Mouse (Mus musculus) left cerebral cortex, adult 11 months (tissue): ENCODE measurements around the gene Luc7l3.

Source experiments
- DNase-seq: peaks from one replicate; pipeline ENCODE4 v3.0.0; 2022; ENCODE audit warnings: low spot score

Luc7l3 gene

DNA sequence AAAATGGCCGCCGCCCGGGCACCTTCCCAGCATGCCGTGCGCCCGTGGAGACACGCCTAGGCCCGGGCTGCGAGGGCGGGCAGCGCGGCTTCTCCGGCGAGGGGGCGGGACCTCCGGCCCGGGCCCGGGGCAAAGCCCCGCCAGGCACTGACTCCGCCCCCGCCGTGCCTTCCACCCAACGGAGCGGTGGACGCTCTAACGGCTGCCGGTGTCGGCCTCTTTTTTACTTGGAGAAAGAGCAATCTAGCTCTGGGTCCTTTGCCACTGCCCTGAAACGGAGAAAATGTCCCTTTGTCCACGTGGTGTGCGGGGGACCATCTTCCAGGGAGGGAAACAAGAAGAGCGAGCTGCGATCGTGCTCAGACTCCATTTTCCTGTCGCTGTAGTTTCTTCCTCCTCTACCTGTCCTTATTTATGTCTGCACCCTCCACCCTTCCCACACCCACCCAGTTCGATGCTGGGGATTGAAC lies at the start of gene Luc7l3:
TSS of gene Luc7l3 (minus strand) at position 58 of the 470 bp plus-strand sequence.
- peak; percentile 86 for DNase-seq

DNA sequence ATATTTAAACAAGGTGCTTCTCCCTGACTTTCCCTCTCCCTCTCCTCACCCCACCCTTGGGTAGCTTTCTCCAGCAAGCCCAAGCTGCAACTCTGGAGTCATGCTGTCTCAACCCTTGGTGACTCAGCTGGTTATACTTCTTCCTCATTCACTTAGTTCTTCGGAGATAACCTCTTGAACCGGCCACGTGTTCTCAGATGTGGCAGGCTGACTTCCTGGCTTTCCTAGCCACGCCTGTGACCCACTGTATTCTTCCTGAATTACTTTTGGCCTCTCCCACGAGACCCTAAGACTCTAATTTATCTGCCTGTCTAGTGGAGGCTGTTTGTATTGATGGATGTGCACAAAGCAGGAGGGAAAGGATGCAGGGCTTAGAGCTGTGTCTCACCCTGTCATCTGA lies 49.0 kb upstream of the Luc7l3 start:
- DNase-seq: no peak

DNA sequence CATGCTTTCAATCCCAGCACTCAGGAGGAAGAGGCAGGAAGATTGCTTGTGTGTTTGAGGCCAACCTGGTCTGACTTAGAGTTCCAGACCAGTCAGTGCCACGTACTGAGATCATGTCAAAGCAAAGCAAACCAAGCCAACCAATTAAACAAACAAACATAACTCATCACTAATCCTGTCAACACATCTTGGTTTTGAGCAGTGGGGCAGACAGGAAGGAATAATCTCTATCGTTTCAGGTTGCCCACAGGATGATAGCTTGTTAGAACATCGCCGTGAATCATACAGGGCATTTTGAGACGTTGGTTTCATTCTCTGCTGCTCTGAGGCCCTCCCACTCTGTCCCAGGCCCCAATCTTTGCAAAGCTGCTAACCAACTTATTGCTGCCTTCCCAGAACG lies 48.2 kb upstream of the Luc7l3 start:
- DNase-seq: no peak

DNA sequence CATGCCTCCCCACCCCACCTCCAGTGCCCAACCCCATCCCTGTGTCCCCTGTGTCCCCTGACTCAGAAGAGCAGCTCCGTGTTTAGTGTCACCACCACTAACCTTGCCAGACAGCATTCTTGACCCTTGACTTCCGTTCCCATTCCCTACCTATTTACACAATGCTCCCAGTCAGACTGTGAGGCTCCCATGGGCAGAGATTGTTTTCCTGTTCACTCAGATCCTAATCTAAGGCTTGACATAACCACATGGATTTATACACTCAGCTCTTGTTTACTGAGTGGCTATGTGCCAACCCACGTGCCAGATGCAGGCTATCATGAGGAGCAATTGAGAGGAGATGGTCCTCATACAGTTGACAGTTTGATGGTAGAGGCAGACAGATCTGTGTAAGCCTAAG lies 43.6 kb upstream of the Luc7l3 start:
- DNase-seq: no peak

DNA sequence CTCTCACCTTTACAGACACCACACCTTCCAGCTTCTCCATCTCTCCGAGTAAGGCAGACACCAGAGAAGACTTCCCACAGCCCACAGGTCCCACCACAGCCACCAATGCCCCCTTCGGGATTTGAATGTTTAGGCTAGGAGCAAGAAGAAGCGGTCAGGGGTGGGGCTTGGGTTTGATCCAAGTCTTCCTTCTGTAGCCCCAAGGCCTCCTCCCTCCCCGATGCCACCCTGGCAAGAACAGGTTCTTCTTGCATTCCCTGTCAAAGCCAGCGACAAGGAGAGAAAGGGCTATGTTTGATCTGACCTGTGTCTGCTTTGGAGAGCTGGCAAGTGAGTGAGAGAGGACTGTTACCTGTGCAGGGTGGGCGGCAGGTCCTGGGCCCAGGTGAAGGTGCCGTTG lies 41.9 kb upstream of the Luc7l3 start:
- DNase-seq: no peak

DNA sequence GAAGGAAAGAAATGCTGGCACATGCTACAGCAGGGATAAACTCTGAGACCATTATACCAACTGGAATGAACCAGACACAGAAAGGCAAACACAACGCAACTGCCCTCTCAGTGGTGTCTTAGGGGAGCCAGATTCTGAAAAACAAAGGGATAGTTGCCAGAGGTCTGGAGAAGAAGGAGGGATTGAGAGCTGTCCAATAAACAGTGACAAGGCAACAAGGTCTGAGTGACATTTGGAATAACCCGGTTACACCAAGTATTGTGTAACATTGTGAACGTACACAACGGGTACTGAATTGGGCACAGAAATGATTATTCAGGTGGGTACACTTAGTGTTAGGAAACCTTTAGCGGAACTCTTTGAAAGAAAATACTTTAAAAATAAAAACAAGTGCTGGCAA lies 40.3 kb upstream of the Luc7l3 start:
- DNase-seq: no peak

DNA sequence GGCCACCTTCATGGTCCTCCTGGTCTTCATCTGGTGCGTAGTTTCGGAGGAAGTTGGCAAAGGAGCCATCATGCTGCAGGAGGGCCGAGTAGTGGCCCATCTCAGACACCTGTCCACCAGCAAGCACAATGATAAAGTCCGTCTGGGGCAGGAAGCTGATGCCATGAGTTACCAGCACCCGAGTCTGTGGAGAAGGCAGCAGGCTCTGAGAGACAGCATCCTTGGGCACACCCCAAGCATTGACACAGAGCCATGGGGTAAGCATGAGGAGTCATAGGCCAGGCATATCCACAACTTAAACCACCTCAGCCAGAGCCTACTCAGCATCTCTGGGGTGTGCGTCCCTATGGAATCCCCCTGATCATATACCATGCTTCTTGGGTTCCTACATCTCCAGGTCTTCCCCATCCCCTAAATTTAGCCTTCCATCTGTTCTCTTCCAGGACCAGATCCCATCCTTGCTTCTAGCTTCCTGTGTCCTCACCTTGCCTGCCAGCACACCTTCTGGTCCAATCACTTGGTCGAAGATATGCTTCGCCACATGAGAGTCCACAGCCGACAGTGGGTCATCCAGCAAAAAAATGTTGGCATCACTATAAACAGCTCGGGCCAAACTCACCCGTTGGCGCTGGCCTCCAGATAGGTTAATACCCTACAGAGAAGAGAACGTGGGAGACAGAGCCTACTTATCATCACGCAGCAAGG lies 39.5 kb upstream of the Luc7l3 start:
- no peak for DNase-seq

DNA sequence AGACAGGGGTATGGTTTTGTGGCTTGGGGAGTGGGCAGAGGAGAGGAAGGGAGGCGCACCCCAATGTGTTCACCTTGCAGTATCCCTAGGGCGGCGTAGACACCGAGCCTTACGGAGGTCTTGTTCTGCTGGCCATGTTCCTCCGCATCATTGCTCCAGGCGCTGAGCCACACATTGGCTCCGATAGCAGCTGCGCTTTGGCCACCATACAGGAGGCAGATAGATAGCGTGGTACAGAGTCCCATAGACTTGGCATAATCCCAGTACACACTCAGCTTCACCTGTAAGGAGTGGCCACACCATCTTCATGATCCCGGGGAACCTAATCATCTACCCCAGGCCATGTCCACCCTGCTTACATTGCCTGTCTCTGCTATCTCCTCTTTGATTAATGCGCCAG lies 37.4 kb upstream of the Luc7l3 start:
- no peak for DNase-seq

DNA sequence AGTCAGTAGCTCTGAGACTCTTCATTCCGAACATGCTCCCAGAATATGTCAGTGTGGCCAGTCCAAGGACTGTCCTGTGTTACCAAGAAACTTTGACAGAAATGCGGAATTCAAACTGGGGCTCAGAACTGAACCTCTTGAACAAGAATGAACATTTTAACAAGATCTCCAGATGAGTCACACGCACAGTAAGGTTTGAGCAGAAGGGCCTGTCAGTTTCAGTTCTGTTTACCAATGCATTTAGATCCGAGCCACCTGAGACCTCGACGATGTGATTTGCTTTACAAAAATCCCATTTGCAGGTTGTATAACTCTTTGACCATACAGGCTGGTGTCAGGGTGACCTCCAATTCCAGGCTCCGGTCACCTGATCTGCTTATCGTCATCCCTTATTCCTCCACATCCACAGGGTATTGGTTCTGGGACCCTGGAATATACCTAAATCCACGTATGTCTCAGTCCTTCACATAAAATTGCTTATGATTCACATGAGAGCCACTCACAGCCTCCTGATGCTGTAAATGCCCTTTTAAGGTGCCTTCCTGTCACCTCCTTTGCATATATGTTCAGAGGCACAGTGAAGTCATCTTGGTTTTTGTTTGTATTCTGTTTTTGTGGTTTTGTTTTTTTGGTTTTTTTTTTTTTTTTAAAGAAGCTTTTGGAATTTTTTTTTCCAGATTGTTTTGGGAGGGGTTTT lies 33.9 kb upstream of the Luc7l3 start:
- DNase-seq: no peak

DNA sequence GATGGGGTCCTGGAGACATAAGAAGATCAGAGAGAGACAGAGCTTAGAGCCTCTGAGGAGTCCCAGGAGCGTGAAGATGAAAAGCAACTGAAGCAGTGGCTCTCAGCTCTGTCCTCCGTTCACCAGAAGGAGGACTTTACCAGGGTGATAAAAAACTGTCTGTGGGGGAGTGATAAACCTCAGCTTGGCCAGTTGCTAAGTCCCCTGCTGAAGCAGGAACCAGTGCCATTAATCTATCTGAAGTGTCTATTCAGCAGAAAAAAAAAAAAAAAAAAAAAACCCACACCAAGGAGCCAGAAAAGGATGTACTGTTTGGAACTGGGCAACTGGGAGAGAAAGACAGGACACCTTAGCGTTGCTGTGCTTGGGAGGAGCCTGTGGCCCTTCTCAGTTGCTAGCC lies 29.3 kb upstream of the Luc7l3 start:
- no peak for DNase-seq

DNA sequence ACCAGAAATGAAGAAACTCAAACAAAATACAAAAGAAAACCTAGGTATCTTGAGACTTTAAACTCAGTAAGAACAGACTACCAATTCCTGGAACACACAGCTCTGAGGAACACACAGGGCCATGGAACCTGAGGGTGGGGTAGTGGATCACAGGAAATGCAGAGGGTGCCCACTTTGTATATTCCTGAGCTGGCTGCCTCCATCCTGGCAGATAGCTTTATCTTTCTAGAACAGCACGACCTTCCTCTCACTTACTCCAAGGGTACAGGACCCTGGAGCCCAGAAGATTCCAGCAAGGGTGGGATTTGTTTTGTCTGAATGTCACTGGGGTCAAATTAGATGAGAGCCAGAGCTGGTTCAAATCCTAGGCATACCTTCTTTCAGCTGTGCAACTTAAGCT lies 28.5 kb upstream of the Luc7l3 start:
- DNase-seq: no peak

DNA sequence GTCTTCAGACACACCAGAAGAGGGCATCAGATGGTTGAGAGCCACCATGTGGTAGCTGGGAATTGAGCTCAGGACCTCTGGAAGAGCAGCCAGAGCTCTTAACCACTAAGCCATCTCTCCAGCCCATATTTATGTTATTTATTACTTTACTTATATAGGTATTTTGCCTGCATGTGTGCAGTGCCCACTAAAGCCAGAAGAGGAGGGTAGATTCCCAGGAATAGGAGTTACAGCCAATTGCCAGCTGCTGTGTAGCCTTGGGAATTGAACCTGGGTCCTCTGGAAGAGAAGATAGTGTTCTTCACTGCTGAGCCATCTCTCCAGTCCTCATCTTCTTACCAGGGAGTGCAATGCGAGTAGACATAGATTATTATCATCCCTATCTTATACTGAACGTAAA lies 28.1 kb upstream of the Luc7l3 start:
- DNase-seq: no peak

DNA sequence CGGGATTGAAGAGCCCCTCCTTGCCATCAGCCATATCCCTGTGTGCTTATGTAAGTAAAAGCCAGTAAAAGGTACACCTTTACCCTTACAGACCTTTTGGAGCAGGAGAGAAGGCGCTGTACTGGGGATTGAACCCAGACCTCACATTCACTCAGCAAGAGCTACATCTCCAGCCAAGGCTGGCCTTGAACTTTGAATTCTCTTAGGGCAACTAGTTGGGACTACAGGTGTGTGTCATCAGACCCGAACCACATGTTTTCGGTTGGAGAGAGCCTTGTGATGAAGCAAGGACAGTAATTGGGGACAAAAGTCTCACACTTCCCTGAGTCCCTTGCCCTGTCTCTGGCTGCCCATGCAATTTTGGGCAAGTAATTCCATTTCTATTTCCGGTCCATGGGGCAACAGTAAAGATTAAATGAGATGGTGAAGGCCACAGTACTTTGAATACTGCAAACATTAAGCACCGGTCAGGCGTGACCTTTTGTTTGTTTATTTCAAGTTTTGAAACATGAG lies 25.3 kb upstream of the Luc7l3 start:
- no peak for DNase-seq

DNA sequence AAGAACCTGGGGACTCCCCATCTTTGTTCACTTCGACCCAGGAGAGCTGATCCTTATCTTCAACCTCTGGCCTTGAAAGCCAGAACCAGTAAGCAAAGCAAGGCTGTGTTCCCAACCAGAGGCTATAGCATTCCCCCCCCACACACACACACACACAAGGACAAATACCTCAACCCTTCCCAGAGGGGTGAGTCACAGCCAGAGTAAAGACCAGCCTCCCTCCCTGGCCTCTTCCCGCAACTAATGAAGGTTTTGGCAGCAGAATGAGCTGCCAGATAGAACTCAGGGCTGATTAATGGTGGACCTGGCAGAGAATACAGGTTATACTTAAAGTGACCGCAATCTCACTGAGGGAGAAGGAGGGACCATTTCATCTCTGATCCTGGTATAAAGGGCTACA lies 24.8 kb upstream of the Luc7l3 start:
- no peak for DNase-seq

DNA sequence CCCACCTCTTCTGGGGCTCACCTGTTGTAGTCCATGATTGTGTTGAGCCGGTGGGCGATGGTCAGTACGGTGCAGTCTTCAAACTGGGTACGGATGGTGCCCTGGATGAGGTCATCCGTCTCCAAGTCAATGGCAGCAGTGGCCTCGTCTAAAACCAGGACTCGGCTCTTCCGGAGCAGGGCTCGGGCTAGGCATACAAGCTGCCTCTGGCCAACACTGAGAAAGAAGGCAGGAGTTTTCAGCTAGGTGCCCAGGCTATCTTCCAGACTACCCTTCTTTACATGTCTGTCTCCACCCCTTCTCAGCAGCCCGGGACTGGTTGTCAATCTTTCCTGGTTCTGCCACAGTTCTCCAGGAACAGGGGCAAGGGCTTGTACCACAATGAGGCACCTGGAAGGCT lies 24.1 kb upstream of the Luc7l3 start:
- DNase-seq: no peak

DNA sequence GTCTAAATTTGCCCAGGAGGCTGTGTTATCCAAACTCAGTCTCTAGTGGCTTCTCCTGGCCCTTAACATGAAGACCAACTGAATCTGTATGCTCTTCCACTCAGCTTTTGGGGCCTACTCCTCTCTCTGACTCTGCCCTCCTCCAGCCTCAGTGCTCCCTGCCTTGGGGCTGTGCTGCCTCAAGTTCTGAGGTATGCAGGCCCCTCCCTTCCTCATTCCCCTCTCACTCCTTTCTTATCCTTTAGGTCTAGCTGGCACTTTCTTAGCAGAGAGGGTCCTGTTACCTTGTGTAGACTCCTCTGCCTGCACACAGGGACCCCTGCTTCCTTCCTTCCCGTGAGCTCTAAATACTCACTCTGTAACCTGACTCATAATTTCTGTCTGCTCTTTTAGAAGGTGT lies 22.7 kb upstream of the Luc7l3 start:
- no peak for DNase-seq

DNA sequence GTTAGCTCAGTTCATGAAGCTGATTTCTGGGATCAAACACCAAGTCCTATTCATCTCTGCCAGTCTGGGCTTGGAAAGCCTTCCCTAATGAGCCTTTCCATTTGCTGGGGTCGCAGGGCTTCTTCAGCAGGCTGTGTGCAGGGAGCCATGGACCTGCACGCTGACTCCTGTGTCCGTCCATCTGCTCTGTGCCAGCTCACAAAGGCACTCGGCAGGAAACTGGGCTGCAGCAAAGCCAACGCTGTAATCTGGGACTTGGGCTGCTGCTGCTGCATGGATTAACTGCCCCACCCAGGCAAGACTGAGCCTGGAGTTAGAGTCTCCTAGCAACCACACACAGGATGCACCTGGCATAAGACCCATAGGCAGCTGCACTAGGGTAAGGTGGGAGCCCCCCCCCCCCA lies 22.2 kb upstream of the Luc7l3 start:
- DNase-seq: no peak

DNA sequence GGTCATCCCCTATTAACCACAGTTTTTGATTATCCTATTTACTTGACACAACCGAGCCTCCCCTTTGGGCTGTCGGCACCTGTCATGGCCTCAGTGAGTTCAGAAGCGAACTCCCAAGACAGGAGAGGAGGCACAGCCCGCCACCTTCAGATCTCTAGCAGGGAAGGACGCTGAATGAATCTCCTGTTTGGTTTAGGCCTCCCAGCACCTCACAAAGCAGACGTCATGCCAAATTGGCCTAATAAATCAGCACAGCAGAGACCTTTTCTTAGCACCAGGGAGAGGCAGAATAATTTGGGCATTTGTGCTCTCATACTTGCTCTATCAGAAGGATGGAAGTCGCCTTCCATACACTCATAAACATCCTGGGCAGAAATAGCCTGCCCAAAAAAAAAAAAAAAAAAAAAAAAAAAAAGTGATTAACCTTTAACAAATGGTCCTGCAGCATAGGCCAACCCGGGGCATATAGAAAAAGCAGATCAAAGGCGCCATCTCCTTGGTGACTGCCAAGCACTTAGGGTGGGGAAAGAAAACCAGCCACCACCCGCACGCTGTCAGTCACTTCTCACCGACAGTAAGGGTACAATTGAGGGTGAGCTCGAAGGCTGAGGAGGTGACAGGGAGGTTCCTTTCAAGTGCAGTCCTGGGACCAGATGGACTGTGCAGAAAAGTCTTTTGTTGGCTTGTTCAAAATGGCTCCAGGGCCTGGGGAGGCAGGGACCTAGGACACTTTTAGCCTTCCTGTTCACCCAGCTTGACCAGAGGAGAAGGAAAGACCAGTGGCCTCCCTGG lies 20.5 kb upstream of the Luc7l3 start:
- no peak for DNase-seq

DNA sequence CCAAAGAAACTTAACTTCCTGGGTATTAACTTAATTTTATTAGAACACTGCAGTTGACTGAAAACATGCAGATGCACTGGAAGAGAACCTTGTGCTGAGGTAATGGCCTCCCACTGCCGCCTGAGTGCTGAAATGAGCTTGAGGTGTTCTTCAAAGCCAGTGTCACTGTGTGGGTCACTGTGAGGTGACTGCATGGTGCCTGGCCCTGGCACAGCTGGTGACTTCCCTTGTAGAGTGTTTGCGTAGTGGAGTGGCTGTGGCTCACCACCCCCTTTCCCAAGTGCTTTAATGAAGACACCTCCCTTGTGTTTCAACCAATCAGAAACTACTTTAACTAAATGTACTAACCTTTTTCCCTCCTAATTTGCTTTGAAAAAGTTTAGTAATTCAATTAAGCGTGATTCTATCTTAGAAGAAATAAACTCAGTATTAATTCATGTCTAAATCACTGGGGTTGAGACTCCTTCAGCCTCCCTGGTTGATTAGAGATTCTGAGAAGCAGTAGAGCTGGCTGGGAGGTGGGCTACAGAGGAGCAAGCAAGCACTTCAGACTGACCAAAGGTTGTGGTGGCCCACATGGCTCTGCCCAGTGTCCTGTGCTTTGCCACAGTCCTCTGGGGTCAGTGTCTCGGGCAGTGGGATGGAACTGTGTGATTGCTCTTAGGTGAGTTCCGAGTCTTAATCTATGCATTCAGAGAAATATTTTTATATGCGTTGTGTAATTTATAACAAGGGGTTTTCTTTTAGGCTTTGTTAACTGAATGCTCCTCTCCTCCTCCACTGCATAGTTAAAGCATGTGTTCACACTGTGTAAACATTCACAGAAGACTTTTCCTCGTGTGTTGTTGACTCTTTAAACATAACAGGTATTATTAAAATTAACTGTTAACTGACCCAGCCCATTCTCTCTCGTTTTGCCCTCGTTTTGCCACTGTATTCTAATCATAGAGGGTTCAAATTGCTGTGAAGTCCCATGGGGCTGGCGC lies 19.5 kb upstream of the Luc7l3 start:
- DNase-seq: no peak

DNA sequence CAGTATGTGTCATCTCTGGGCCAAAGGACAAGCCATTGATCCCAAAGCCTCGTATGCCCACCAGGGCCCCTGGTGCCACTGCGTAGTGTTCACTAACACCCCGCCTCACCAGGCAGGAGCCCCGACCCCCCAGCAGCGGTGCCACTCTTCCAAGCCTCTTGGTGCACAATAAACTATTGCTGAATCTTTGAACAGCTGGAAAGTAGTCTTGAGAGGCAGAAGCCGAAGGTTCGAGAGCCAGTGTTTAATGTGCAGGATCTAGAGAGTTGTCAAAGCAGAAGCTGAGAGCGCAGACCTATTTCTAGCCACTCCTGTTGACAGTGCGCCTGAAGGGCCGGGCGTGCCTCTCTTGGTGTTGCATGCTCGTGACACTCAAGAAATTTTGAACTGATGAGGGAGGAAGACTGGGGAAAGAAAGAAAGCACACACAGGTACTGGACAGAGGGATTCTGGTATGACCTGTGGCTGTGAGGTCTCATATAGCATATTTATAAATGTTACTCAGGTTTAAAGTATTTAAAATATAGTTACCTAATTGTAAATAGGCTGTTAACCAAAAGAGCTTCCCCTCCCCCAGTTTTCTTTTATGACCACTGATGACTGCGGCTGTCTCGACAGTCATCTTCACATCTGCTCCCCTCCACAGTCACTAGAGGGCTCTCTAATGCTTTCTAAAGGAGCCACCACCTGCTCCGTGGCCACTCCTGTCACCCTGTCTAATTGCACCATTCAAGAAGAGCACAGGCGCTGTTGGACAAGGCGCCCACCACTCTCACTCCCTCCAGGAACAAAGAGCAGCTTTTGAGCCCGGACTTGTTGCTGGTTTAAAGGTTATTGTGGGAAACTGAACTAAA lies 18.2 kb upstream of the Luc7l3 start:
- DNase-seq: no peak

DNA sequence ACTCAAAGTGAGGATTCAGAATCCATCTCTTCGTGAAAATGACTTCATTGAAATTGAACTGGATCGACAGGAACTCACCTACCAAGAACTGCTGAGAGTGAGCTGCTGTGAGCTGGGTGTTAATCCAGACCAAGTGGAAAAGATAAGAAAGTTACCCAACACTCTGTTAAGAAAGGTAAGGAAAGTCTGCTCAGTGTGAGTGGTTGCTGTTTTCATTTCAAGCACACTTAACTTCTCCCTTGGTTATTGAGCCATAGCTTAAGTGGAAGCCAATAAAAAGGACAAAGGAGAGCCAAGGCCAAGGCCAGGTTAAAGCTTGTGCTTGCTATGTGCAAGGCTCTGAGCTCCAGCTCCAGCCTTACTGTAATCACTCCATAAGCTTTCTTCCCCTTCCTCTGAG lies 16.6 kb upstream of the Luc7l3 start:
- DNase-seq: no peak
